Mouse (Mus musculus) ES-Bruce4 (cell line): ENCODE data around the gene Olfr1344. TPM values are rescaled to one million over a fixed set of nuclear protein-coding genes. Genes with fewer than 3 reads are reported as not detected.

ENCODE experiments used
- H3K27ac ChIP-seq: 2 replicates; pipeline ENCODE4 v1.5.1; 2012; ENCODE audit warnings: low read length, inconsistent platforms; ENCODE audit not compliant: insufficient read depth
- H3K27me3 ChIP-seq: 2 replicates; pipeline ENCODE4 v1.6.1; 2012; ENCODE audit warnings: mild to moderate bottlenecking, low read length, inconsistent platforms; ENCODE audit not compliant: control insufficient read depth, poor library complexity, insufficient read depth, severe bottlenecking
- H3K36me3 ChIP-seq: 2 replicates; pipeline ENCODE4 v1.6.1; 2012; ENCODE audit warnings: inconsistent platforms, mild to moderate bottlenecking, low read length, moderate library complexity; ENCODE audit not compliant: control insufficient read depth, poor library complexity, insufficient read depth, severe bottlenecking
- H3K4me1 ChIP-seq: one replicate; pipeline ENCODE4 v1.8.1; 2011; ENCODE audit warnings: low read length; ENCODE audit not compliant: control insufficient read depth, insufficient read depth
- H3K4me3 ChIP-seq: 2 replicates; pipeline ENCODE4 v1.5.1; 2011; ENCODE audit warnings: low read depth, mild to moderate bottlenecking, low read length
- H3K9ac ChIP-seq: 2 replicates; pipeline ENCODE4 v1.6.1; 2012; ENCODE audit warnings: low read depth, mild to moderate bottlenecking, inconsistent platforms; ENCODE audit not compliant: poor library complexity, severe bottlenecking
- H3K9me3 ChIP-seq: replicated peaks from 2 replicates; pipeline ENCODE4 v1.6.1; 2012; ENCODE audit warnings: mild to moderate bottlenecking, low read length, inconsistent platforms; ENCODE audit not compliant: control insufficient read depth, poor library complexity, insufficient read depth, severe bottlenecking
- CTCF ChIP-seq: IDR thresholded peaks from one replicate; pipeline ENCODE4 v1.8.1; 2011; ENCODE audit warnings: low read depth, low read length
- EP300 ChIP-seq: IDR thresholded peaks from 2 replicates; pipeline ENCODE4 v1.6.1; 2011; ENCODE audit warnings: low read depth, low read length; ENCODE audit not compliant: insufficient read depth
- POLR2A ChIP-seq: IDR thresholded peaks from one replicate; pipeline ENCODE4 v1.8.1; 2011; ENCODE audit warnings: low read length; ENCODE audit not compliant: insufficient read depth
- polyA plus RNA-seq: library from polyadenylated mRNA; stranded (reverse); fragments of >200 nt; gene quantifications from 2 replicates; pipeline ENCODE4 v1.2.4, GENCODE M21; 2011; ENCODE audit warnings: low read depth; ENCODE audit not compliant: missing spikeins, insufficient read depth, insufficient read length

Olfr1344 gene
- polyA plus RNA-seq, 1 experiment = not detected

DNA sequence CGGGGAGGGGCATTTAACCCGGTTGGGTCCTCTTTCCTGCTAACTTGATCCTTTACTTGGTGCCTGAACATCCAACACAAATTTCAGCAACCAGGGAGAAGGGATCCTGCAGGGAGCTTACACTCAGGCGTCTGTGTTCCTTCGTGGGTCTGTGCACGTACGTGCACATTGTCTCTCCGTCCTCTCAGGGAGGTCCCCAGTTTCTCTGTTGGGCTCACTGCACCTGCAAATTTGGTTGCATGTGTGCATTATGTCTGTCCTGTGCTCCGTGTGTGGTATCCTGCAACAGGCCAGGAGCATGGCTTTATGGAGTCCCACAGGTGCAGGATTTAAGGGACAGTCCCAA is 23.1 kb upstream of the Olfr1344 start:
- H3K4me1 ChIP-seq = no peaks in the 10 kb centered on the region
- H3K27ac ChIP-seq = no peak overlapping the region
- no peaks in the 10 kb centered on the region for H3K9me3 ChIP-seq
- no peaks in the 10 kb centered on the region for H3K36me3 ChIP-seq
- no peaks in the 10 kb centered on the region for H3K27me3 ChIP-seq
- no peak overlapping the region for H3K9ac ChIP-seq
- TF ChIP-seq CTCF = no peak
- TF ChIP-seq EP300 = no peak
- no peak for TF ChIP-seq POLR2A
- no peak overlapping the region for H3K4me3 ChIP-seq

DNA sequence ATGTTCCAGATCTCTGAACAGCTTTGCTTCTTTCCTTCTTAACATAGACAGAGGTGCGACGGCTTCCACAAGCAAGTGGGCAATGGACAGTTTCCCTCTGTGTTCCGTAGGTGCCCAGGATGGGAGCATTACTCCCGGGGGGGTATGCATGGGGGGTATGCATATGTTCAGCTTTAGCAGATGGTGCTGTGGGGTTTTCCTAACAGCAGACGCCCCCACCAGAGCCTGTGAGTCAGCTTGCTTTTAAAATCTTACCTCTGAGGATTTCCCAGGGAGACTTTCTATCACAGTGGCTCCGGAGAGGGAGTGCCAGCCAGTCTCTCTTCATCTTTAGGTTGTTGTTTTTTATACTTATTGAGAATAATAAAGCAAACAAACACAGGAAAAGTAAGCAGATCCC is 18.6 kb upstream of the Olfr1344 start:
- no peak for TF ChIP-seq EP300
- no peak for TF ChIP-seq CTCF
- no peak for TF ChIP-seq POLR2A
- H3K27ac ChIP-seq = no peak overlapping the region

GRCm38 (mm10) chr7:6429381-6429780 is 9.1 kb upstream of the Olfr1344 start:
- no peaks in the 10 kb centered on the region for H3K36me3 ChIP-seq
- H3K4me3 ChIP-seq = no peak overlapping the region
- peaks cover 6% of the 10 kb centered on the region; the same call in 1 of the 2 replicates for H3K9me3 ChIP-seq
- H3K9ac ChIP-seq = no peak overlapping the region
- no peaks in the 10 kb centered on the region for H3K27me3 ChIP-seq
- no peaks in the 10 kb centered on the region for H3K4me1 ChIP-seq
- TF ChIP-seq CTCF (peak; percentile 10), EP300 (no peak), POLR2A (no peak)
- no peak overlapping the region for H3K27ac ChIP-seq

More for the DNA sequence above, 18.6 kb upstream of the Olfr1344 start:
- H3K4me1 ChIP-seq = no peaks in the 10 kb centered on the region
- H3K4me3 ChIP-seq = no peak overlapping the region
- no peaks in the 10 kb centered on the region for H3K27me3 ChIP-seq
- H3K36me3 ChIP-seq = no peaks in the 10 kb centered on the region
- H3K9ac ChIP-seq = no peak overlapping the region
- H3K9me3 ChIP-seq = no peaks in the 10 kb centered on the region

GRCm38 (mm10) chr7:6430342-6430741 is 8.1 kb upstream of the Olfr1344 start:
- Histone ChIP-seq H3K36me3 (no peaks in the 10 kb centered on the region), H3K27me3 (no peaks in the 10 kb centered on the region), H3K4me3 (no peak overlapping the region), H3K4me1 (no peaks in the 10 kb centered on the region), H3K9ac (no peak overlapping the region), H3K27ac (no peak overlapping the region), H3K9me3 (peaks cover 6% of the 10 kb centered on the region; the same call in 1 of the 2 replicates)
- no peak for TF ChIP-seq POLR2A
- peak; percentile 88 for TF ChIP-seq CTCF
- no peak for TF ChIP-seq EP300

DNA sequence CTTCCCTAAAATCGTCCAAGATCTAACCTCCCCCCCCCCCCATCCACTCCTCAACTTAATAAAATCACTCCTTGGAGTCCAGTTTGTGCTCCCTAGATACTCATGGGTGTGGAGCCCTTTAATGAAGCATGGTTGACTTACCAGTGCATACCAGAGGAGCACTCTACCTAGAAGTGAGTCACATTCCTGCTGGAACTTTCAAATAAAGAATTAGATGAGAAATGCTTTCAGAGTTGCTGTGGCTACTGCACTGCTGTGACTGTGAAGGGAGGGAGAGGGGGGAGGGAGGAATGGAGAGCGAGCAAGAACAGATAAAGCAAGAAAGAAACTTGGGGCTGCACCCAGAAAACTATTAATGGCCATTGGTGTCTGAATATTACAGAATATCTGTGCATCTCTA is 2.7 kb downstream of the Olfr1344 start:
- TF ChIP-seq POLR2A (no peak), EP300 (no peak), CTCF (no peak)
- H3K4me1 ChIP-seq = no peaks in the 10 kb centered on the region
- H3K4me3 ChIP-seq = no peak overlapping the region
- H3K27me3 ChIP-seq = no peaks in the 10 kb centered on the region
- no peaks in the 10 kb centered on the region for H3K36me3 ChIP-seq
- H3K27ac ChIP-seq = no peak overlapping the region
- no peaks in the 10 kb centered on the region for H3K9me3 ChIP-seq
- no peak overlapping the region for H3K9ac ChIP-seq

GRCm38 (mm10) chr7:6447771-6448170 is 9.3 kb downstream of the Olfr1344 start:
- H3K9ac ChIP-seq = no peak overlapping the region

More at GRCm38 (mm10) chr7:6447771-6448170, 9.3 kb downstream of the Olfr1344 start:
- H3K4me3 ChIP-seq = no peak overlapping the region
- H3K27ac ChIP-seq = no peak overlapping the region
- TF ChIP-seq CTCF (no peak), POLR2A (no peak), EP300 (no peak)
- H3K36me3 ChIP-seq = no peaks in the 10 kb centered on the region
- H3K9me3 ChIP-seq = no peaks in the 10 kb centered on the region
- H3K4me1 ChIP-seq = no peaks in the 10 kb centered on the region
- no peaks in the 10 kb centered on the region for H3K27me3 ChIP-seq
